Comparison of ENCODE assay signal across 8 mouse cellular contexts in genomic region chr8:102785592-102786416, GRCm38 (mm10). TPM values are rescaled to one million over a fixed set of nuclear protein-coding genes. Genes with fewer than 3 reads are reported as not detected.
DNase-seq lines count a peak whose midpoint lies in the region; ATAC-seq and TF ChIP-seq lines count a peak whose summit lies in the region.
"Had no signal": no experiment of that assay in that cellular context is flagged by ENCODE, and none has a peak within 500 bp of the region (broad histone marks: within the 10 kb centered on the region; RNA-seq: fewer than 3 reads in every experiment).

Gene Cdh11 (minus strand): TSS chr8:102785642.

- peaks cover 9% of the 10 kb centered on the region; the same call in 1 of the 2 replicates for H3K27me3 ChIP-seq in lung, embryonic 16.5 days (ENCODE audit: control insufficient read depth, insufficient read depth, low read depth, low read length)
- no peaks in the 10 kb centered on the region; the same call in 1 of the 2 replicates for H3K27me3 ChIP-seq in embryonic facial prominence, embryonic 15.5 days
- H3K27me3 ChIP-seq in hindbrain, postnatal 0 days (ENCODE audit: insufficient read depth, low read length) = no peaks in the 10 kb centered on the region

- peak; percentile 24 for ATAC-seq in lung, embryonic 16.5 days (ENCODE audit: low read depth)
- no peak for ATAC-seq in embryonic facial prominence, embryonic 15.5 days (ENCODE audit: insufficient number of reproducible peaks, low FRiP score, low TSS enrichment, low read depth)
- peak; percentile 13 for ATAC-seq in hindbrain, postnatal 0 days

- H3K9me3 ChIP-seq in lung, embryonic 16.5 days (ENCODE audit: control insufficient read depth, low read length) = no peaks in the 10 kb centered on the region
- H3K9me3 ChIP-seq in embryonic facial prominence, embryonic 15.5 days (replicated peaks) = no peaks in the 10 kb centered on the region
- no peaks in the 10 kb centered on the region for H3K9me3 ChIP-seq in hindbrain, postnatal 0 days (ENCODE audit: low read length)

- peak within 1 kb of the TSS; percentile 97 for H3K27ac ChIP-seq in lung, embryonic 16.5 days (ENCODE audit: low read length)
- H3K27ac ChIP-seq in embryonic facial prominence, embryonic 15.5 days (replicated peaks) = peak within 1 kb of the TSS; percentile 98
- peak within 1 kb of the TSS; percentile 90 for H3K27ac ChIP-seq in hindbrain, postnatal 0 days

- TF ChIP-seq CTCF in hindbrain, postnatal 0 days (IDR thresholded peaks at IDR 0.05; ENCODE audit: low read depth) = no peak

- H3K4me1 ChIP-seq in lung, embryonic 16.5 days (replicated peaks; ENCODE audit: control insufficient read depth, insufficient read depth, low read length) = peaks cover 5% of the 10 kb centered on the region; the same call in 1 of the 2 replicates
- H3K4me1 ChIP-seq in embryonic facial prominence, embryonic 15.5 days = peaks cover 16% of the 10 kb centered on the region
- peaks cover 7% of the 10 kb centered on the region; the same call in 1 of the 2 replicates for H3K4me1 ChIP-seq in hindbrain, postnatal 0 days (ENCODE audit: insufficient read depth, low read length)

- H3K9ac ChIP-seq in lung, embryonic 16.5 days (ENCODE audit: low read length) = peak within 1 kb of the TSS; percentile 83
- peak within 1 kb of the TSS; percentile 97 for H3K9ac ChIP-seq in embryonic facial prominence, embryonic 15.5 days
- peak within 1 kb of the TSS; percentile 82 for H3K9ac ChIP-seq in hindbrain, postnatal 0 days (replicated peaks; ENCODE audit: low read length)

- no peaks in the 10 kb centered on the region for H3K36me3 ChIP-seq in lung, embryonic 16.5 days (ENCODE audit: control insufficient read depth, insufficient read depth, low read length)
- H3K36me3 ChIP-seq in embryonic facial prominence, embryonic 15.5 days = no peaks in the 10 kb centered on the region
- no peaks in the 10 kb centered on the region for H3K36me3 ChIP-seq in hindbrain, postnatal 0 days (ENCODE audit: insufficient read depth, low read length)

- under 1% methylated on average over 23 of the region's 23 CpGs for WGBS in lung, embryonic 16.5 days
- 3% methylated on average over 23 of the region's 23 CpGs for WGBS in embryonic facial prominence, embryonic 15.5 days
- WGBS in hindbrain, postnatal 0 days = 3% methylated on average over 23 of the region's 23 CpGs

- peak within 1 kb of the TSS; percentile 74 for H3K4me3 ChIP-seq in lung, embryonic 16.5 days (ENCODE audit: low read length)
- peak within 1 kb of the TSS; percentile 79 for H3K4me3 ChIP-seq in embryonic facial prominence, embryonic 15.5 days (replicated peaks)
- peak within 1 kb of the TSS; percentile 82 for H3K4me3 ChIP-seq in hindbrain, postnatal 0 days (ENCODE audit: low read length)

- DNase-seq in lung, adult 18-20 months = no peak
- peak; percentile 51 for DNase-seq in hindbrain, postnatal 0 days (ENCODE audit: low spot score)
- peak; percentile 25 for DNase-seq in lung, postnatal 10 days
- no peak for DNase-seq in right cerebral cortex, adult 2 months (ENCODE audit: low spot score in 2 of 2)
- no peak for DNase-seq in cerebellum, adult 18-20 months

- H3K4me2 ChIP-seq in lung, embryonic 16.5 days (ENCODE audit: low read depth, low read length) = peak within 1 kb of the TSS; percentile 86
- peak within 1 kb of the TSS; percentile 68 for H3K4me2 ChIP-seq in embryonic facial prominence, embryonic 15.5 days (replicated peaks)
- H3K4me2 ChIP-seq in hindbrain, postnatal 0 days (ENCODE audit: low read depth, low read length) = peak within 1 kb of the TSS; percentile 80

RNA-seq across cellular contexts. Expression of gene Cdh11, which starts in this region (rescaled TPM):
- polyA plus RNA-seq in lung, embryonic 16.5 days (2015; fragmentation: Nextera tagmentation; extraction: Ambion mirVana) = 151 and 156 TPM in 2 replicates
- polyA plus RNA-seq in embryonic facial prominence, embryonic 15.5 days (2015; fragmentation: Nextera tagmentation; extraction: Ambion mirVana) = 176 and 184 TPM in 2 replicates
- total RNA-seq in hindbrain, postnatal 0 days (2014; rRNA removed) = 54.1 and 55.7 TPM in 2 replicates
- 28.2 and 30.5 TPM in 2 replicates for polyA plus RNA-seq in hindbrain, postnatal 0 days (2015; fragmentation: Nextera tagmentation; extraction: Ambion mirVana)
- total RNA-seq: common myeloid progenitor, adult 5-6 weeks had no signal

Comparison
In these comparisons a context has a peak if more than half of its experiments do, and no peak if none do; other contexts are left out.
1. DNase-seq: peak in hindbrain, postnatal 0 days (single experiment) and lung, postnatal 10 days (single experiment); none in lung, adult 18-20 months (0 of 2), right cerebral cortex, adult 2 months (0 of 2) and cerebellum, adult 18-20 months (0 of 2).
2. Peak in every context shown above with its lines, with median percentiles within 50 percentile points of each other: H3K27ac ChIP-seq, H3K4me2 ChIP-seq, H3K4me3 ChIP-seq and H3K9ac ChIP-seq.